Mouse (Mus musculus): ENCODE results near the gene Corin. TPM values are rescaled to one million over a fixed set of nuclear protein-coding genes. Genes with fewer than 3 reads are reported as not detected.

Corin gene
- polyA plus RNA-seq, 1 experiment from 2014 or later, result 3.6 TPM

DNA sequence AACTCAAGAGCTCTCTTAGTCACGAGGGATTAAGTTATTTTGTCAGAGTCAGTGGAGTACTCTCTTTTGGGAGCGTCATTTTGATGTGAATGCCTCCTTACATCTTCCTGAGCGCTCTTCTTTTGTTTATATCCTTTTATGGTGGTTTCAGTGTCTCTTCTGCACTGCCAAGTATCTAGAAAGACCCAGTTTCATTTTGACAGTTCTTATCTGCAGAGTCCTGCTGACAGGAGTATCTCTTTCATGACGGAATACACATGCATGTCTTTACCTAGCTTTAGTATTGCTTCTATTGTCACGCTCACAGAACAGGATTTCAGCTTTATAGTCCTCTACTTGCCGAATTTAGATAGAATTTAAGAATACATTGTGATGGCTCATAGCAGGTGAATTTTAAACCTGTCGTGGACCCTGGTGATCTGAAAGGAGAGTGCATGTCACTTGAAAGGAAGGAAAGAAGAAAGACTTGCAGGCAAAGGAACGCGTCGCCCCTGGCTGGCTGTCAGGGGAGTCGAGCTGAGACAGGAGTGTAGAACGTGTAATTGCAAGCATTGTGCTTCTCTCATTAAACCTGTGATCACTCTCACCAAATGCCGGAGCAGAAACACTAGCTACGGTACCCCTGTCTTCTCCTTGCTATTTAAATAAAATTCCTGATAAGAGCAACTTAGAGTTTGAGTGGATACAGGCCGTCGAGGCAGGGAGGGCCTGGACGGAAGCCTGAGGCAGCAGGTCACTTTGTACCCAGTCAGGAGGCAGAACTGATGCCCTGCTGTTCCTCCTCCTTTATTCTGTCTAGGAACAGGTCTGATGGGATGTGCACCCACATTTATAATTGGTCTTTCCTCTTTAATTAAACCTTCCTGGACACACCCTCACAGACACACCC, 245.6 kb downstream of the Corin start:
- Histone ChIP-seq H3K27ac (no peak overlapping the region), H3K4me3 (replicated peaks; ENCODE audit: low read length) (no peak overlapping the region), H3K9me3 (ENCODE audit: control insufficient read depth, low read length) (no peaks in the 10 kb centered on the region), H3K9ac (no peak overlapping the region), H3K36me3 (replicated peaks; ENCODE audit: control insufficient read depth, insufficient read depth) (no peaks in the 10 kb centered on the region), H3K4me2 (replicated peaks) (no peak overlapping the region), H3K27me3 (ENCODE audit: control insufficient read depth, insufficient read depth, low read length) (no peaks in the 10 kb centered on the region), H3K4me1 (replicated peaks; ENCODE audit: control insufficient read depth, insufficient read depth, low read length) (no peaks in the 10 kb centered on the region)
- ATAC-seq (ENCODE audit: low FRiP score) (no peak), DNase-seq (ENCODE audit: low spot score) (no peak)
- 81% methylated on average over 17 of the region's 17 CpGs for WGBS

DNA sequence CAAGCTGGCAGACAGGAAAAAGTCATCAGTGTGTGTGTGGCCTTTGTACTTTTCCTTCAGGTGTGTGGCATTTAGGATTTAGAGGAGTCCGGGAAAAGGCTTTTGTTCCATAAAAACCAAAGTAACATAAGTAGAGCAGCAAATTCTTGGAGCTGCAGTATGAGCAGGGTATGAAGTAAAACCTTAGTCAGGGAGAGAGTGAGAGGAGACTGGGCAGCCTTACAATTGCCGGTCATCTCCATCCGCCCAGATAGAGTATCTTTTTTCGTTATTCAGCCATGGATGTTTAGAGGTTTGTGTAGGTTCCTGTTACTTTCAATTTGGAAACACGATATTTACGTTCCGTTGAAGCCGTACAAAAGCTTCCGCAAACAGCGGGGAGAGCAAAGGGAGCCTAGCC, 247.2 kb downstream of the Corin start:
- Histone ChIP-seq H3K36me3 (replicated peaks; ENCODE audit: control insufficient read depth, insufficient read depth) (no peaks in the 10 kb centered on the region), H3K9ac (no peak overlapping the region), H3K4me1 (replicated peaks; ENCODE audit: control insufficient read depth, insufficient read depth, low read length) (no peaks in the 10 kb centered on the region), H3K4me3 (replicated peaks; ENCODE audit: low read length) (no peak overlapping the region), H3K27ac (no peak overlapping the region), H3K27me3 (ENCODE audit: control insufficient read depth, insufficient read depth, low read length) (no peaks in the 10 kb centered on the region), H3K9me3 (ENCODE audit: control insufficient read depth, low read length) (no peaks in the 10 kb centered on the region), H3K4me2 (replicated peaks) (no peak overlapping the region)
- ATAC-seq (ENCODE audit: low FRiP score) (no peak), DNase-seq (ENCODE audit: low spot score) (no peak)
- WGBS, result 87% methylated on average over 10 of the region's 10 CpGs

DNA sequence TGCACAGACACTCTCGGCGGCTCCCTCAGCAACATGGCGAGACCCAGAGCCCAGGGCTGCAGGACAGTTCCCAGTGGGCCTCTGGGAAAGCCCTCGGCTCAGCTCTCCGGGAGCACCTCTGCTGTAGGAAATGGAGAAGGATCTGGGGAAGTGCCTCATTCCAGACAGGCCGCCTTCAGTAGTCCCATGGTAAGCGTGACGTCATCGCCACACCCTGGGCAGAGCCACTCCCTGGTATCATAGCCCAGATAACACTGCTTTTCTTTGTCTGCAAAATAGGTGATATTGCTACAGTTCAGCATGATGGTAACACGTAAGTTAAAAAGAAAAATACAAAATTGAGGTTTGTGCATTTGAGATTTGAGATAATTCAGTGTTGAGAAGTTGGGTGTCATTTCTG, 249.3 kb downstream of the Corin start:
- Histone ChIP-seq H3K4me2 (replicated peaks) (no peak overlapping the region), H3K9me3 (ENCODE audit: control insufficient read depth, low read length) (no peaks in the 10 kb centered on the region), H3K9ac (no peak overlapping the region), H3K27me3 (ENCODE audit: control insufficient read depth, insufficient read depth, low read length) (no peaks in the 10 kb centered on the region), H3K36me3 (replicated peaks; ENCODE audit: control insufficient read depth, insufficient read depth) (no peaks in the 10 kb centered on the region), H3K27ac (no peak overlapping the region), H3K4me1 (replicated peaks; ENCODE audit: control insufficient read depth, insufficient read depth, low read length) (no peaks in the 10 kb centered on the region), H3K4me3 (replicated peaks; ENCODE audit: low read length) (no peak overlapping the region)
- WGBS, result 93% methylated on average over 10 of the region's 10 CpGs
- no peak for ATAC-seq (ENCODE audit: low FRiP score)
- no peak for DNase-seq (ENCODE audit: low spot score)

DNA sequence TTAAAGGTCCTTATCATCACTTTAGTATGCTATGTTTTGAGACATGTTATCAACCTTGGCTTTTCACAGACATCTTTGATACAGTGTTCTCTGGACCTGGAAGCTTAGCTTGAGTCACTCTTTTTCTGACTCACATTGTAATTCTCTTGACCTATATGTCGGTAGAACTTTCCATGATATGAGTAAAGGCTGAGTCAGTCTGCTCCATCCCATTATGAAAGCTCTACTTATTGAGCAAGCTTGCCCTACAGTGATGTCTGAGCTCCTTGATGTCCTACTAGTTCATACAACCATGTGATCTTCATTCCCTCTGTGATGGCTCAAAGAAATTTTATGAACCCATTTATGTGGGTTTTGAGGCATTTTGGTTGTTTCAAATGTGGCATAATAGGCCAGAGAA, 254.1 kb downstream of the Corin start:
- Histone ChIP-seq H3K27ac (no peak overlapping the region), H3K9me3 (ENCODE audit: control insufficient read depth, low read length) (no peaks in the 10 kb centered on the region), H3K27me3 (ENCODE audit: control insufficient read depth, insufficient read depth, low read length) (no peaks in the 10 kb centered on the region), H3K4me2 (replicated peaks) (no peak overlapping the region), H3K4me3 (replicated peaks; ENCODE audit: low read length) (no peak overlapping the region), H3K4me1 (replicated peaks; ENCODE audit: control insufficient read depth, insufficient read depth, low read length) (no peaks in the 10 kb centered on the region), H3K9ac (no peak overlapping the region), H3K36me3 (replicated peaks; ENCODE audit: control insufficient read depth, insufficient read depth) (0 out of 2 replicates have a peak, but pooled peaks cover 5% of the 10 kb centered on the region)
- no peak for ATAC-seq (ENCODE audit: low FRiP score)
- WGBS, result 97% methylated on average over 1 of the region's 1 CpGs
- DNase-seq (ENCODE audit: low spot score), result no peak

Other genes starting within 250 kb of the Corin start
- 18.1 and 19.0 TPM in 2 replicates for gene Nfxl1, start 55.2 kb upstream of the Corin start, polyA plus RNA-seq (2014; fragmentation: Nextera tagmentation; extraction: Ambion mirVana)
- 4.8 and 5.5 TPM in 2 replicates for gene Zar1, start 76.8 kb upstream of the Corin start, polyA plus RNA-seq (2014; fragmentation: Nextera tagmentation; extraction: Ambion mirVana)
- 8.1 and 9.3 TPM in 2 replicates for gene Gm5868, start 83.1 kb upstream of the Corin start, polyA plus RNA-seq (2014; fragmentation: Nextera tagmentation; extraction: Ambion mirVana)
- gene Cnga1, start 139.8 kb upstream of the Corin start, polyA plus RNA-seq (2014; fragmentation: Nextera tagmentation; extraction: Ambion mirVana), result not detected in 2 replicates
- 0.76 and 0.93 TPM in 2 replicates for gene Nipal1, start 143.3 kb upstream of the Corin start, polyA plus RNA-seq (2014; fragmentation: Nextera tagmentation; extraction: Ambion mirVana)
- gene Txk, start 248.3 kb upstream of the Corin start, polyA plus RNA-seq (2014; fragmentation: Nextera tagmentation; extraction: Ambion mirVana), result 0.14 and 0.23 TPM in 2 replicates

Data from hindbrain, embryonic 14.5 days (tissue).